Mouse (Mus musculus): Measurements from ENCODE around the gene Bhlhe40.

DNA sequence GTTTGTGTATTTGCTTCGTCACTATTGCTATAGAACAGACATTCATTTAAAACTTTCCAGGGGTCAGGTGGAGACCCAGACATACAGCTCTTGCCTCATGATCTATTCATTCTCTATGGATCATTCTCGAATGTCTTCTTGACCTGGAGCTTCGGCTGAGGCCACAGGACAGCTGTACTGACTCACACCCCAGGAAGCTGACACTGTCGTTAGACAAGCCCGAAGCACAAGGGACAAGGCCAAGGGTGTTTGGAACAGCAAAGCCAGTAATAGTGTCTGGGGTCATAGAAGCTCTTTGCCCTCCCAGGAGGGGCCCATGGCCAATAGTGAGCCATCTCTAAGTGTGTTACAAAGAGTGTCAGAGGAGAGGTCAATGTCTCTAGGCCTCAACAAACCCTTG is 24.0 kb downstream of the Bhlhe40 start:
- TF ChIP-seq CTCF (IDR thresholded peaks at IDR 0.05; ENCODE audit: extremely low read depth, insufficient read depth, insufficient read length, insufficient replicate concordance) = no peak
- TF ChIP-seq POLR2A (IDR thresholded peaks at IDR 0.05; ENCODE audit: low read depth, low read length) = no peak

Data from spleen, adult 2 months (tissue).